16 mouse cellular contexts compared by ENCODE assay signal in genomic region chr9:16352486-16353048, GRCm38 (mm10).
A peak's percentile ranks its signal among the peaks of the same experiment; 100 is the strongest.
DNase-seq lines count a peak whose midpoint lies in the region; ATAC-seq and TF ChIP-seq lines count a peak whose summit lies in the region.
"Had no signal": no experiment of that assay in that cellular context is flagged by ENCODE, and none has a peak within 500 bp of the region (broad histone marks: within the 10 kb centered on the region; RNA-seq: fewer than 3 reads in every experiment).

No protein-coding gene starts in this region.

- no peak for DNase-seq in forebrain, embryonic 10.5 days (ENCODE audit: extremely low spot score, low spot score)
- DNase-seq in forebrain, postnatal 0 days = no peak
- no peak for DNase-seq in hindbrain, embryonic 11.5 days (ENCODE audit: low spot score)
- peak; percentile 45 for DNase-seq in retina, postnatal 7 days (ENCODE audit: low read depth, low spot score)
- no peak for DNase-seq in heart, adult 18-20 months
- DNase-seq in urinary bladder, adult 18-20 months (ENCODE audit: low spot score in 2 of 2) = no peak
- DNase-seq: adrenal gland, adult 2 months; gastrocnemius, postnatal 36 days; thymus, postnatal 14 days had no signal

- H3K27ac ChIP-seq in forebrain, embryonic 10.5 days = peak overlapping the region; percentile 79
- H3K27ac ChIP-seq in forebrain, postnatal 0 days (ENCODE audit: low read depth, low read length) = no peak overlapping the region
- 0 out of 2 replicates have a peak overlapping the region, but pooled peaks have one; percentile 11 for H3K27ac ChIP-seq in hindbrain, embryonic 11.5 days (ENCODE audit: low read depth, low read length)
- H3K27ac ChIP-seq in midbrain, embryonic 13.5 days = peak overlapping the region; percentile 68
- H3K27ac ChIP-seq: heart, embryonic 13.5 days; kidney, postnatal 0 days had no signal

- no peak for TF ChIP-seq CTCF in forebrain, postnatal 0 days (IDR thresholded peaks at IDR 0.05; ENCODE audit: low read depth)

- H3K4me3 ChIP-seq in forebrain, embryonic 10.5 days = peak overlapping the region; percentile 27; the same call in 1 of the 2 replicates
- H3K4me3 ChIP-seq in forebrain, postnatal 0 days (ENCODE audit: low read depth, low read length) = no peak overlapping the region
- H3K4me3 ChIP-seq in hindbrain, embryonic 11.5 days (ENCODE audit: low read depth, low read length) = no peak overlapping the region
- H3K4me3 ChIP-seq in midbrain, embryonic 13.5 days (replicated peaks) = no peak overlapping the region
- H3K4me3 ChIP-seq: heart, embryonic 13.5 days; megakaryocyte, embryonic 14.5 days had no signal

- H3K27me3 ChIP-seq in forebrain, embryonic 10.5 days (ENCODE audit: poor library complexity, severe bottlenecking) = no peaks in the 10 kb centered on the region
- H3K27me3 ChIP-seq in forebrain, postnatal 0 days (ENCODE audit: insufficient read depth, low read length) = no peaks in the 10 kb centered on the region
- no peaks in the 10 kb centered on the region for H3K27me3 ChIP-seq in hindbrain, embryonic 11.5 days (ENCODE audit: control insufficient read depth, insufficient read depth, low read length)
- no peaks in the 10 kb centered on the region for H3K27me3 ChIP-seq in midbrain, embryonic 13.5 days
- H3K27me3 ChIP-seq: megakaryocyte, embryonic 14.5 days had no signal

- H3K9me3 ChIP-seq in forebrain, embryonic 10.5 days = no peaks in the 10 kb centered on the region
- H3K9me3 ChIP-seq in forebrain, postnatal 0 days (ENCODE audit: low read length) = no peaks in the 10 kb centered on the region
- no peaks in the 10 kb centered on the region for H3K9me3 ChIP-seq in hindbrain, embryonic 11.5 days (ENCODE audit: control insufficient read depth, low read length)
- H3K9me3 ChIP-seq in midbrain, embryonic 13.5 days = no peaks in the 10 kb centered on the region
- H3K9me3 ChIP-seq: heart, embryonic 13.5 days; megakaryocyte, embryonic 14.5 days had no signal

- no peak overlapping the region for H3K4me2 ChIP-seq in forebrain, postnatal 0 days (ENCODE audit: low read depth)
- H3K4me2 ChIP-seq in hindbrain, embryonic 11.5 days (replicated peaks; ENCODE audit: low read depth, low read length) = peak overlapping the region; percentile 15; the same call in 1 of the 2 replicates
- H3K4me2 ChIP-seq in midbrain, embryonic 13.5 days (replicated peaks) = peak overlapping the region; percentile 31
- H3K4me2 ChIP-seq: heart, embryonic 13.5 days; liver, embryonic 11.5 days had no signal

- H3K9ac ChIP-seq in forebrain, postnatal 0 days = no peak overlapping the region
- no peak overlapping the region for H3K9ac ChIP-seq in hindbrain, embryonic 11.5 days (ENCODE audit: low read depth, low read length)
- H3K9ac ChIP-seq in midbrain, embryonic 13.5 days (replicated peaks) = no peak overlapping the region
- H3K9ac ChIP-seq: heart, embryonic 13.5 days had no signal

- no peaks in the 10 kb centered on the region for H3K36me3 ChIP-seq in forebrain, embryonic 10.5 days (replicated peaks)
- no peaks in the 10 kb centered on the region for H3K36me3 ChIP-seq in forebrain, postnatal 0 days (ENCODE audit: insufficient read depth)
- H3K36me3 ChIP-seq in hindbrain, embryonic 11.5 days (ENCODE audit: control insufficient read depth, insufficient read depth, low read length) = no peaks in the 10 kb centered on the region
- H3K36me3 ChIP-seq in midbrain, embryonic 13.5 days = no peaks in the 10 kb centered on the region
- H3K36me3 ChIP-seq: heart, embryonic 13.5 days had no signal

- no peak for ATAC-seq in forebrain, postnatal 0 days
- ATAC-seq in hindbrain, embryonic 11.5 days (ENCODE audit: low FRiP score) = peak; percentile 49
- ATAC-seq in midbrain, embryonic 13.5 days = peak; percentile 75
- no peak for ATAC-seq in inflammation-experienced regulatory T-cells, adult 6 months
- ATAC-seq: lung, postnatal 0 days had no signal

- peaks cover 43% of the 10 kb centered on the region for H3K4me1 ChIP-seq in forebrain, embryonic 10.5 days
- no peaks in the 10 kb centered on the region; the same call in 1 of the 2 replicates for H3K4me1 ChIP-seq in forebrain, postnatal 0 days (ENCODE audit: insufficient read depth)
- H3K4me1 ChIP-seq in hindbrain, embryonic 11.5 days (replicated peaks; ENCODE audit: control insufficient read depth, insufficient read depth, low read length) = no peaks in the 10 kb centered on the region
- H3K4me1 ChIP-seq in midbrain, embryonic 13.5 days (replicated peaks) = peaks cover 36% of the 10 kb centered on the region
- H3K4me1 ChIP-seq: megakaryocyte, embryonic 14.5 days had no signal

- 35% methylated on average over 3 of the region's 4 CpGs for WGBS in forebrain, embryonic 10.5 days
- 23% methylated on average over 4 of the region's 4 CpGs for WGBS in forebrain, postnatal 0 days
- 26% methylated on average over 3 of the region's 4 CpGs for WGBS in hindbrain, embryonic 11.5 days
- 26% methylated on average over 4 of the region's 4 CpGs for WGBS in midbrain, embryonic 13.5 days

Comparison
In these comparisons a context has a peak if more than half of its experiments do, and no peak if none do; other contexts are left out.
1. ATAC-seq: peak in hindbrain, embryonic 11.5 days (single experiment) and midbrain, embryonic 13.5 days (single experiment); none in forebrain, postnatal 0 days (single experiment) and inflammation-experienced regulatory T-cells, adult 6 months (single experiment).